Mouse (Mus musculus) adrenal gland, postnatal 25 days (tissue): ENCODE results near the gene Nol9. TPM values are rescaled to one million over a fixed set of nuclear protein-coding genes. Genes with fewer than 3 reads are reported as not detected.
A peak's percentile ranks its signal among the peaks of the same experiment; 100 is the strongest.
"Not testable (repeated sequence)": the region's sequence is repeated elsewhere in the genome, so short reads cannot be mapped to it uniquely, and the experiment has no call there.

Source experiments
- DNase-seq: peaks from one replicate; pipeline ENCODE4 v3.0.0; 2021; ENCODE audit warnings: mixed read lengths
- total RNA-seq: library from RNA; stranded (reverse); gene quantifications from 2 replicates; pipeline ENCODE4 v1.2.3, GENCODE M21; 2021

Gene Nol9
- total RNA-seq, 1 experiment from 2014 or later, result 26.6 TPM

- DNase-seq, result no peak
These were observed 28.4 kb upstream of the Nol9 start for GRCm38 (mm10) chr4:152010707-152011134.

GRCm38 (mm10) chr4:152011171-152011760 lies 27.9 kb upstream of the Nol9 start:
- DNase-seq, result no peak

- DNase-seq, result no peak
These were observed 27.0 kb upstream of the Nol9 start for GRCm38 (mm10) chr4:152012109-152012508.

GRCm38 (mm10) chr4:152013036-152013813 lies 25.9 kb upstream of the Nol9 start:
- no peak for DNase-seq

GRCm38 (mm10) chr4:152019073-152019472 lies 20.0 kb upstream of the Nol9 start:
- DNase-seq, result no peak

GRCm38 (mm10) chr4:152020024-152020423 lies 19.1 kb upstream of the Nol9 start:
- DNase-seq, result no peak

GRCm38 (mm10) chr4:152021568-152022097 lies 17.5 kb upstream of the Nol9 start:
- DNase-seq, result no peak

GRCm38 (mm10) chr4:152022506-152022905 lies 16.6 kb upstream of the Nol9 start:
- DNase-seq, result no peak

- no peak for DNase-seq
These were observed 14.6 kb upstream of the Nol9 start for GRCm38 (mm10) chr4:152024525-152024924.

- DNase-seq, result peak; percentile 29
These were observed 12.2 kb upstream of the Nol9 start for GRCm38 (mm10) chr4:152026751-152027508.

- peak; percentile 95 for DNase-seq
These were observed 11.6 kb upstream of the Nol9 start, which contains the start of gene Zbtb48 for GRCm38 (mm10) chr4:152027524-152027923. Gene Zbtb48 (minus strand): TSS chr4:152027671.

GRCm38 (mm10) chr4:152028456-152028855 lies 10.7 kb upstream of the Nol9 start:
- no peak for DNase-seq

- no peak for DNase-seq
These were observed 10.0 kb upstream of the Nol9 start for GRCm38 (mm10) chr4:152029087-152029486.

GRCm38 (mm10) chr4:152029997-152030396 lies 9.1 kb upstream of the Nol9 start:
- no peak for DNase-seq

- no peak for DNase-seq
These were observed 6.2 kb upstream of the Nol9 start for GRCm38 (mm10) chr4:152032922-152033321.

GRCm38 (mm10) chr4:152036464-152036863 lies 2.7 kb upstream of the Nol9 start:
- DNase-seq, result not testable (repeated sequence)

GRCm38 (mm10) chr4:152038225-152038984 lies 716 bp upstream of the Nol9 start, which contains the start of gene Tas1r1:
Gene Tas1r1 (minus strand): TSS chr4:152038568.
- no peak for DNase-seq

- no peak for DNase-seq
These were observed 750 bp downstream of the Nol9 start for GRCm38 (mm10) chr4:152039831-152040310.

- DNase-seq, result no peak
These were observed 3.0 kb downstream of the Nol9 start for GRCm38 (mm10) chr4:152041924-152042641.

- DNase-seq, result no peak
These were observed 4.0 kb downstream of the Nol9 start for GRCm38 (mm10) chr4:152043171-152043570.

- no peak for DNase-seq
These were observed 5.5 kb downstream of the Nol9 start for GRCm38 (mm10) chr4:152044609-152045008.
